Mouse (Mus musculus): ENCODE results near the gene Prokr2.
"Not testable (repeated sequence)": the region's sequence is repeated elsewhere in the genome, so short reads cannot be mapped to it uniquely, and the experiment has no call there.

The Prokr2 gene

DNA sequence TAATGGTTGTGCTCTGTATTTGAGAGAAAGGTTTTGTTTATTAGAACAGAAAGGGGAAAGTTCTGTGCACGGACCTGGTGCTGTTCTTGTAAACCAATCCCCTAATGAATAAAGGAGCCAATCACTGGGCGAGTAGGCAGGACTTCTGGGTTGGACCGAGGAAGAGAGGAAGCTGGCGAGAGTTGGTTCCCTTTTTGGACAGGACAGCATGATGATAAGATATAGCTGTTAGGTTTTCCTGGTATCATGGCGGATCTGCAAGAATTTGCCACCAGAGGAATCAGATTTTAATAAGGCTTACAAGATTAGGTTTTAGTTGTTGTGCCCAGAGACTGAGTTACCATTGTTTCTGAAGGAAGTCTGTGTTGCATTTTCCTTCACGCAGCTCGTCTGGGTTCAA, 96.0 kb downstream of the Prokr2 start:
- DNase-seq (ENCODE audit: extremely low read depth, insufficient read length, low spot score): not testable (repeated sequence)
